Mouse (Mus musculus) olfactory bulb, adult 2 months (tissue): ENCODE results near the gene Def8.

Experiments used
- CTCF ChIP-seq: fragments of 200-500 bp; IDR thresholded peaks from 2 replicates; pipeline ENCODE4 v1.5.1; 2012; ENCODE audit warnings: low read depth, mild to moderate bottlenecking, low read length, moderate library complexity; ENCODE audit not compliant: insufficient read depth
- POLR2A ChIP-seq: fragments of 200-500 bp; IDR thresholded peaks from 2 replicates; pipeline ENCODE4 v1.6.1; 2012; ENCODE audit warnings: mild to moderate bottlenecking, low read depth, low read length, moderate library complexity; ENCODE audit not compliant: insufficient read depth

- no peak for TF ChIP-seq CTCF
- TF ChIP-seq POLR2A, result no peak
These were observed 27.5 kb downstream of the Def8 start for GRCm38 (mm10) chr8:123450783-123451182.
